Mouse (Mus musculus): ENCODE results near the gene Spag8. TPM values are rescaled to one million over a fixed set of nuclear protein-coding genes. Genes with fewer than 3 reads are reported as not detected.

The Spag8 gene
- polyA plus RNA-seq, 1 experiment from 2014 or later: 1.9 TPM

- Histone ChIP-seq H3K36me3 (replicated peaks) (no peaks in the 10 kb centered on the region), H3K27me3 (ENCODE audit: poor library complexity, severe bottlenecking) (peaks cover 21% of the 10 kb centered on the region), H3K4me1 (peaks cover 22% of the 10 kb centered on the region), H3K27ac (no peak overlapping the region), H3K9me3 (no peaks in the 10 kb centered on the region), H3K4me3 (no peak overlapping the region)
- 75% methylated on average over 6 of the region's 6 CpGs for WGBS
- DNase-seq (ENCODE audit: extremely low spot score, low spot score): peak; percentile 7
Observed at GRCm38 (mm10) chr4:43636751-43637150, 16.6 kb downstream of the Spag8 start.

GRCm38 (mm10) chr4:43634621-43635374 lies 18.6 kb downstream of the Spag8 start:
- Histone ChIP-seq H3K4me1 (peaks cover 41% of the 10 kb centered on the region), H3K27me3 (ENCODE audit: poor library complexity, severe bottlenecking) (peaks cover 36% of the 10 kb centered on the region), H3K27ac (no peak overlapping the region), H3K36me3 (replicated peaks) (no peaks in the 10 kb centered on the region), H3K4me3 (no peak overlapping the region), H3K9me3 (no peaks in the 10 kb centered on the region)
- peak; percentile 7 for DNase-seq (ENCODE audit: extremely low spot score, low spot score)
- 90% methylated on average over 7 of the region's 7 CpGs for WGBS

GRCm38 (mm10) chr4:43633736-43634135 lies 19.7 kb downstream of the Spag8 start:
- Histone ChIP-seq H3K36me3 (replicated peaks) (no peaks in the 10 kb centered on the region), H3K4me1 (peaks cover 48% of the 10 kb centered on the region), H3K27me3 (ENCODE audit: poor library complexity, severe bottlenecking) (peaks cover 36% of the 10 kb centered on the region), H3K9me3 (no peaks in the 10 kb centered on the region), H3K4me3 (no peak overlapping the region; the same call in 1 of the 2 replicates), H3K27ac (0 out of 2 replicates have a peak overlapping the region, but pooled peaks have one; percentile 11)
- WGBS: 93% methylated on average over 2 of the region's 2 CpGs
- no peak for DNase-seq (ENCODE audit: extremely low spot score, low spot score)

- Histone ChIP-seq H3K9me3 (no peaks in the 10 kb centered on the region), H3K27ac (0 out of 2 replicates have a peak overlapping the region, but pooled peaks have one; percentile 11), H3K4me3 (no peak overlapping the region; the same call in 1 of the 2 replicates), H3K27me3 (ENCODE audit: poor library complexity, severe bottlenecking) (peaks cover 36% of the 10 kb centered on the region), H3K36me3 (replicated peaks) (no peaks in the 10 kb centered on the region), H3K4me1 (peaks cover 48% of the 10 kb centered on the region)
- DNase-seq (ENCODE audit: extremely low spot score, low spot score): peak; percentile 13
- WGBS: 77% methylated on average over 8 of the region's 8 CpGs
Observed at GRCm38 (mm10) chr4:43633296-43633695, 20.1 kb downstream of the Spag8 start.

GRCm38 (mm10) chr4:43631956-43632920 lies 21.2 kb downstream of the Spag8 start:
- Histone ChIP-seq H3K4me1 (peaks cover 48% of the 10 kb centered on the region), H3K27me3 (ENCODE audit: poor library complexity, severe bottlenecking) (peaks cover 36% of the 10 kb centered on the region), H3K36me3 (replicated peaks) (no peaks in the 10 kb centered on the region), H3K4me3 (peak overlapping the region; percentile 79), H3K9me3 (no peaks in the 10 kb centered on the region), H3K27ac (peak overlapping the region; percentile 90)
- peak; percentile 14 for DNase-seq (ENCODE audit: extremely low spot score, low spot score)
- WGBS: 42% methylated on average over 42 of the region's 42 CpGs

GRCm38 (mm10) chr4:43631046-43631955 lies 22.1 kb downstream of the Spag8 start, which contains the start of gene Npr2:
Gene Npr2 (plus strand): TSS chr4:43631935.
- Histone ChIP-seq H3K27me3 (ENCODE audit: poor library complexity, severe bottlenecking) (peaks cover 36% of the 10 kb centered on the region), H3K4me3 (peak within 1 kb of the TSS; percentile 79), H3K9me3 (peaks cover 4% of the 10 kb centered on the region; the same call in 1 of the 2 replicates), H3K4me1 (peaks cover 48% of the 10 kb centered on the region), H3K27ac (peak within 1 kb of the TSS; percentile 90), H3K36me3 (replicated peaks) (no peaks in the 10 kb centered on the region)
- WGBS: under 1% methylated on average over 33 of the region's 70 CpGs
- peak; percentile 55 for DNase-seq (ENCODE audit: extremely low spot score, low spot score)

GRCm38 (mm10) chr4:43630671-43631045 lies 22.7 kb downstream of the Spag8 start:
- peaks cover 44% of the 10 kb centered on the region for H3K4me1 ChIP-seq
- no peak for DNase-seq (ENCODE audit: extremely low spot score, low spot score)

GRCm38 (mm10) chr4:43630030-43630581 lies 23.3 kb downstream of the Spag8 start:
- Histone ChIP-seq H3K4me1 (peaks cover 44% of the 10 kb centered on the region), H3K4me3 (peak overlapping the region; percentile 79), H3K9me3 (peaks cover 15% of the 10 kb centered on the region), H3K27me3 (ENCODE audit: poor library complexity, severe bottlenecking) (peaks cover 36% of the 10 kb centered on the region), H3K36me3 (replicated peaks) (no peaks in the 10 kb centered on the region), H3K27ac (no peak overlapping the region)
- WGBS: 7% methylated on average over 5 of the region's 5 CpGs
- DNase-seq (ENCODE audit: extremely low spot score, low spot score): peak; percentile 78

More at GRCm38 (mm10) chr4:43630671-43631045, 22.7 kb downstream of the Spag8 start:
- Histone ChIP-seq H3K27me3 (ENCODE audit: poor library complexity, severe bottlenecking) (peaks cover 36% of the 10 kb centered on the region), H3K9me3 (peaks cover 10% of the 10 kb centered on the region), H3K27ac (peak overlapping the region; percentile 90), H3K4me3 (peak overlapping the region; percentile 79), H3K36me3 (replicated peaks) (no peaks in the 10 kb centered on the region)
- 21% methylated on average over 5 of the region's 5 CpGs for WGBS

GRCm38 (mm10) chr4:43629106-43629817 lies 24.1 kb downstream of the Spag8 start:
- peaks cover 44% of the 10 kb centered on the region for H3K4me1 ChIP-seq

GRCm38 (mm10) chr4:43620146-43620778 lies 33.1 kb downstream of the Spag8 start:
- Histone ChIP-seq H3K4me3 (no peak overlapping the region), H3K27me3 (ENCODE audit: poor library complexity, severe bottlenecking) (no peaks in the 10 kb centered on the region), H3K9me3 (peaks cover 12% of the 10 kb centered on the region), H3K27ac (no peak overlapping the region), H3K36me3 (replicated peaks) (no peaks in the 10 kb centered on the region), H3K4me1 (no peaks in the 10 kb centered on the region)
- peak; percentile 10 for DNase-seq (ENCODE audit: extremely low spot score, low spot score)
- WGBS: 86% methylated on average over 4 of the region's 4 CpGs

More at GRCm38 (mm10) chr4:43629106-43629817, 24.1 kb downstream of the Spag8 start:
- Histone ChIP-seq H3K4me3 (no peak overlapping the region), H3K9me3 (peaks cover 24% of the 10 kb centered on the region), H3K27me3 (ENCODE audit: poor library complexity, severe bottlenecking) (peaks cover 36% of the 10 kb centered on the region), H3K27ac (no peak overlapping the region), H3K36me3 (replicated peaks) (no peaks in the 10 kb centered on the region)
- DNase-seq (ENCODE audit: extremely low spot score, low spot score): peak; percentile 16
- 41% methylated on average over 20 of the region's 20 CpGs for WGBS

All from forebrain, embryonic 10.5 days (tissue).